Mouse (Mus musculus): ENCODE data around the gene Olfr1034. TPM values are rescaled to one million over a fixed set of nuclear protein-coding genes. Genes with fewer than 3 reads are reported as not detected.

Gene Olfr1034
- polyA plus RNA-seq, 1 experiment from 2014 or later: not detected

Other genes starting within 250 kb of the Olfr1034 start
- not detected in 2 replicates for gene Olfr1016, start 243.3 kb upstream of the Olfr1034 start, polyA plus RNA-seq (2015; fragmentation: Nextera tagmentation; extraction: Ambion mirVana)
- not detected in 2 replicates for gene Olfr1018, start 227.4 kb upstream of the Olfr1034 start, polyA plus RNA-seq (2015; fragmentation: Nextera tagmentation; extraction: Ambion mirVana)
- gene Olfr1019, start 200.4 kb upstream of the Olfr1034 start, polyA plus RNA-seq (2015; fragmentation: Nextera tagmentation; extraction: Ambion mirVana): not detected in 2 replicates
- not detected in 2 replicates for gene Olfr1020, start 198.8 kb upstream of the Olfr1034 start, polyA plus RNA-seq (2015; fragmentation: Nextera tagmentation; extraction: Ambion mirVana)
- not detected in 2 replicates for gene Olfr1022, start 177.3 kb upstream of the Olfr1034 start, polyA plus RNA-seq (2015; fragmentation: Nextera tagmentation; extraction: Ambion mirVana)
- not detected in 2 replicates for gene Olfr1023, start 160.2 kb upstream of the Olfr1034 start, polyA plus RNA-seq (2015; fragmentation: Nextera tagmentation; extraction: Ambion mirVana)
- gene Olfr1024, start 140.8 kb upstream of the Olfr1034 start, polyA plus RNA-seq (2015; fragmentation: Nextera tagmentation; extraction: Ambion mirVana): not detected in 2 replicates
- gene Olfr1025-ps1, start 130.7 kb upstream of the Olfr1034 start, polyA plus RNA-seq (2015; fragmentation: Nextera tagmentation; extraction: Ambion mirVana): not detected in 2 replicates
- not detected in 2 replicates for gene Olfr1026, start 124.3 kb upstream of the Olfr1034 start, polyA plus RNA-seq (2015; fragmentation: Nextera tagmentation; extraction: Ambion mirVana)
- gene Olfr1028, start 95.4 kb upstream of the Olfr1034 start, polyA plus RNA-seq (2015; fragmentation: Nextera tagmentation; extraction: Ambion mirVana): not detected in 2 replicates
- gene Olfr1029, start 72.0 kb upstream of the Olfr1034 start, polyA plus RNA-seq (2015; fragmentation: Nextera tagmentation; extraction: Ambion mirVana): not detected in 2 replicates
- not detected in 2 replicates for gene Olfr1030, start 66.6 kb upstream of the Olfr1034 start, polyA plus RNA-seq (2015; fragmentation: Nextera tagmentation; extraction: Ambion mirVana)
- gene Olfr1031, start 55.6 kb upstream of the Olfr1034 start, polyA plus RNA-seq (2015; fragmentation: Nextera tagmentation; extraction: Ambion mirVana): not detected in 2 replicates
- not detected in 2 replicates for gene Olfr1032, start 40.3 kb upstream of the Olfr1034 start, polyA plus RNA-seq (2015; fragmentation: Nextera tagmentation; extraction: Ambion mirVana)
- 3.9 and 5.5 TPM in 2 replicates for gene Olfr1033, start 25.2 kb upstream of the Olfr1034 start, polyA plus RNA-seq (2015; fragmentation: Nextera tagmentation; extraction: Ambion mirVana)
- not detected in 2 replicates for gene Olfr1036, start 28.1 kb downstream of the Olfr1034 start, polyA plus RNA-seq (2015; fragmentation: Nextera tagmentation; extraction: Ambion mirVana)
- gene Olfr1037, start 41.5 kb downstream of the Olfr1034 start, polyA plus RNA-seq (2015; fragmentation: Nextera tagmentation; extraction: Ambion mirVana): not detected in 2 replicates
- not detected in 2 replicates for gene Olfr1039, start 90.1 kb downstream of the Olfr1034 start, polyA plus RNA-seq (2015; fragmentation: Nextera tagmentation; extraction: Ambion mirVana)
- gene Olfr1040, start 100.9 kb downstream of the Olfr1034 start, polyA plus RNA-seq (2015; fragmentation: Nextera tagmentation; extraction: Ambion mirVana): not detected in 2 replicates
- not detected in 2 replicates for gene Olfr1042, start 116.0 kb downstream of the Olfr1034 start, polyA plus RNA-seq (2015; fragmentation: Nextera tagmentation; extraction: Ambion mirVana)
- gene Olfr1043, start 121.7 kb downstream of the Olfr1034 start, polyA plus RNA-seq (2015; fragmentation: Nextera tagmentation; extraction: Ambion mirVana): not detected in 2 replicates
- not detected in 2 replicates for gene Olfr1044, start 132.0 kb downstream of the Olfr1034 start, polyA plus RNA-seq (2015; fragmentation: Nextera tagmentation; extraction: Ambion mirVana)
- gene Olfr52, start 139.8 kb downstream of the Olfr1034 start, polyA plus RNA-seq (2015; fragmentation: Nextera tagmentation; extraction: Ambion mirVana): not detected in 2 replicates
- not detected in 2 replicates for gene Olfr1045, start 157.1 kb downstream of the Olfr1034 start, polyA plus RNA-seq (2015; fragmentation: Nextera tagmentation; extraction: Ambion mirVana)
- gene Olfr1046, start 173.5 kb downstream of the Olfr1034 start, polyA plus RNA-seq (2015; fragmentation: Nextera tagmentation; extraction: Ambion mirVana): not detected in 2 replicates
- gene Olfr1047, start 185.5 kb downstream of the Olfr1034 start, polyA plus RNA-seq (2015; fragmentation: Nextera tagmentation; extraction: Ambion mirVana): not detected in 2 replicates
- not detected in 2 replicates for gene Olfr1048, start 194.4 kb downstream of the Olfr1034 start, polyA plus RNA-seq (2015; fragmentation: Nextera tagmentation; extraction: Ambion mirVana)
- not detected in 2 replicates for gene Olfr1049, start 212.5 kb downstream of the Olfr1034 start, polyA plus RNA-seq (2015; fragmentation: Nextera tagmentation; extraction: Ambion mirVana)
- gene Olfr1051, start 233.2 kb downstream of the Olfr1034 start, polyA plus RNA-seq (2015; fragmentation: Nextera tagmentation; extraction: Ambion mirVana): not detected in 2 replicates
- not detected in 2 replicates for gene Olfr1052, start 246.6 kb downstream of the Olfr1034 start, polyA plus RNA-seq (2015; fragmentation: Nextera tagmentation; extraction: Ambion mirVana)

All from lung, embryonic 16.5 days (tissue).